Mouse (Mus musculus) forebrain, embryonic 11.5 days (tissue): Measurements from ENCODE around the gene Gm11116. TPM values are rescaled to one million over a fixed set of nuclear protein-coding genes. Genes with fewer than 3 reads are reported as not detected.
"Not testable (repeated sequence)": the region's sequence is repeated elsewhere in the genome, so short reads cannot be mapped to it uniquely, and the experiment has no call there.

Experiments used
- ATAC-seq: fragments of 200-750 bp; cut with Nextera tagmentation; replicated peaks from 2 replicates; pipeline ENCODE4 v1.8.0; 2017; ENCODE audit warnings: moderate TSS enrichment; ENCODE audit not compliant: low FRiP score
- DNase-seq: peaks from one replicate; pipeline ENCODE4 v3.0.0-alpha.2; 2017; ENCODE audit warnings: low spot score
- H3K27ac ChIP-seq: fragments of 300-500 bp; sonication (generic); 2 replicates; pipeline ENCODE4 v1.5.1; 2014; ENCODE audit warnings: low read depth, low read length
- H3K27me3 ChIP-seq: fragments of 300-500 bp; sonication (generic); 2 replicates; pipeline ENCODE4 v1.6.1; 2014; ENCODE audit warnings: mild to moderate bottlenecking, low read length, mixed read lengths; ENCODE audit not compliant: control insufficient read depth, insufficient read depth
- H3K36me3 ChIP-seq: fragments of 300-500 bp; sonication (generic); 2 replicates; pipeline ENCODE4 v1.6.1; 2014; ENCODE audit warnings: mild to moderate bottlenecking, low read length, moderate library complexity, mixed read lengths; ENCODE audit not compliant: control insufficient read depth, insufficient read depth
- H3K4me1 ChIP-seq: fragments of 300-500 bp; sonication (generic); replicated peaks from 2 replicates; pipeline ENCODE4 v1.6.1; 2014; ENCODE audit warnings: low read length, mixed read lengths; ENCODE audit not compliant: control insufficient read depth, insufficient read depth
- H3K4me2 ChIP-seq: fragments of 300-500 bp; sonication (generic); 2 replicates; pipeline ENCODE4 v1.6.1; 2014; ENCODE audit warnings: low read depth, mild to moderate bottlenecking, low read length, moderate library complexity, mixed read lengths; ENCODE audit not compliant: severe bottlenecking
- H3K4me3 ChIP-seq: fragments of 300-500 bp; sonication (generic); 2 replicates; pipeline ENCODE4 v1.5.1; 2014; ENCODE audit warnings: low read depth, low read length
- H3K9ac ChIP-seq: fragments of 300-500 bp; sonication (generic); 2 replicates; pipeline ENCODE4 v1.6.1; 2014; ENCODE audit warnings: low read length
- H3K9me3 ChIP-seq: fragments of 300-500 bp; sonication (generic); 2 replicates; pipeline ENCODE4 v1.6.1; 2016; ENCODE audit warnings: low read length, mixed read lengths; ENCODE audit not compliant: control insufficient read depth
- WGBS: fragments of 180-500 bp; shearing (Covaris S2); extraction: QIAGEN DNeasy Blood & Tissue Kit; methylation state at CpG from one replicate; pipeline ENCODE4 v1.1.7; 2014; 5-methylcytosine and 5-hydroxymethylcytosine counted together
- polyA plus RNA-seq: library from polyadenylated mRNA; unstranded; fragments of >200 nt; fragmentation: Nextera tagmentation; extraction: Ambion mirVana; gene quantifications from 2 replicates; pipeline ENCODE4 v1.2.1, GENCODE M21; 2014

Gene Gm11116
- not detected in 2 replicates for polyA plus RNA-seq

DNA sequence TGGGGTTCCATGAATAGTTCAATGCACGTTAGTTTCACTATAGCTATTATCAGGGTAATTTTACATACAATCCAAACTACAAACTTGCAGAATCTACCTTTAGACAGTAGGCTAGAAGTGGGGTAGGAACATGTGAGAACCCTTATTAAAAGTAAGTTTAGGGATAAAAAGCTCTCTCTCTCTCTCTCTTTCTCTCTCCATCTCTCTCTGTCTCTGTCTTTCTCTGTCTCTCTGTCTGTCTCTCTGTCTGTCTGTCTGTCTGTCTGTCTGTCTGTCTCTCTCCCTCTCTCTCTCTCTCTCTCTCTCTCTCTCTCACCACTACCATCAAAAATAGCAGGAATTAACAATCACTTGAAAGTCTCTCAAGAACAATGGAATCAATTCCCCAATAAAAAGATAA, at the start of gene Gm11116:
TSS of gene Gm11116 (minus strand) at position 101 of the 400 bp plus-strand sequence.
- Histone ChIP-seq H3K27ac (no peak within 1 kb of the TSS), H3K9me3 (no peaks in the 10 kb centered on the region), H3K4me1 (no peaks in the 10 kb centered on the region), H3K27me3 (no peaks in the 10 kb centered on the region), H3K4me3 (no peak within 1 kb of the TSS), H3K4me2 (no peak within 1 kb of the TSS), H3K9ac (no peak within 1 kb of the TSS), H3K36me3 (no peaks in the 10 kb centered on the region)
- WGBS: 71% methylated on average over 1 of the region's 1 CpGs
- DNase-seq (no peak), ATAC-seq (no peak)

DNA sequence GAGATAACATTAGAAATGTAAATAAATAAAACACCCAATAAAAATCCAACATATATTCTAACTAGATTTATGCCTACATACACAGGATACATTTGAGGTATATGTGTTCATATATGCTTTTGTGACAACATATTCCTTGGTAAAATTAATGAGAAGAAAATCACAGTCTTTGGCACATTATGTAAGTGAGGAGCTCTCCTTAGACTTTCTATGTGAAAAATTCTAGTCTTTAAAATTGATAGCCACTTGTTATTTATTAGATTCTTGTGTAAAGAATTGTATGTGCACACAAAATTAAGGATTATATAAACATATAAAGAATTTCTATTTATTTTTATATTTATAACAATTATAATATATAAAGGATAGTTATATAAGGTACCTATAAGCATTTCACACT, 42.7 kb upstream of the Gm11116 start, which contains the start of gene Gm11115:
TSS of gene Gm11115 (minus strand) at position 101 of the 400 bp plus-strand sequence.
- H3K9me3 ChIP-seq: no peaks in the 10 kb centered on the region
- DNase-seq (no peak), ATAC-seq (no peak)
- no peak within 1 kb of the TSS for H3K4me3 ChIP-seq
- H3K9ac ChIP-seq: no peak within 1 kb of the TSS
- H3K36me3 ChIP-seq: no peaks in the 10 kb centered on the region
- H3K27me3 ChIP-seq: no peaks in the 10 kb centered on the region
- no peak within 1 kb of the TSS for H3K4me2 ChIP-seq
- no peak within 1 kb of the TSS for H3K27ac ChIP-seq
- H3K4me1 ChIP-seq: no peaks in the 10 kb centered on the region

- not testable (repeated sequence) for H3K27ac ChIP-seq, H3K4me1 ChIP-seq, H3K4me3 ChIP-seq, ATAC-seq, H3K9ac ChIP-seq, H3K4me2 ChIP-seq, H3K9me3 ChIP-seq, DNase-seq, H3K36me3 ChIP-seq, H3K27me3 ChIP-seq
Measured at GRCm38 (mm10) chr5:88086256-88086655, 25.1 kb downstream of the Gm11116 start, which contains the start of gene Smr2. Gene Smr2, plus strand, starts transcription at chr5:88086556.

Other genes with a start within 250 kb of the Gm11116 start
- gene Odam, start 226.5 kb downstream of the Gm11116 start, polyA plus RNA-seq: not detected in 2 replicates
- not detected in 2 replicates for gene Csn3, start 186.0 kb downstream of the Gm11116 start, polyA plus RNA-seq
- gene 2310003L06Rik, start 142.1 kb downstream of the Gm11116 start, polyA plus RNA-seq: not detected in 2 replicates
- gene Gm28434, start 142.0 kb downstream of the Gm11116 start, polyA plus RNA-seq: not detected in 2 replicates
- not detected in 2 replicates for gene Cabs1, start 132.1 kb downstream of the Gm11116 start, polyA plus RNA-seq
- gene Smr3a, start 109.0 kb downstream of the Gm11116 start, polyA plus RNA-seq: not detected in 2 replicates
- gene Smr2, start 25.0 kb downstream of the Gm11116 start, polyA plus RNA-seq: not detected in 2 replicates
- gene Gm11115, start 42.6 kb upstream of the Gm11116 start, polyA plus RNA-seq: not detected in 2 replicates
- not detected in 2 replicates for gene Gm7714, start 157.4 kb upstream of the Gm11116 start, polyA plus RNA-seq
- gene Prol1, start 205.8 kb upstream of the Gm11116 start, polyA plus RNA-seq: not detected in 2 replicates